Mouse (Mus musculus): Measurements from ENCODE around the gene Pusl1. TPM values are rescaled to one million over a fixed set of nuclear protein-coding genes. Genes with fewer than 3 reads are reported as not detected.

The Pusl1 gene
- polyA plus RNA-seq, 1 experiment from 2014 or later: 55.9 TPM

Small RNAs within 50 kb of the gene (microRNA-seq; reads per million reads assigned to microRNA genes)
- gene Gm22991: not detected

Other genes with a start within 250 kb of the Pusl1 start
- not detected in 2 replicates for gene Gm10563, start 246.4 kb downstream of the Pusl1 start, polyA plus RNA-seq (2014; fragmentation: Nextera tagmentation; extraction: Ambion mirVana)
- gene Mmp23, start 238.4 kb downstream of the Pusl1 start, polyA plus RNA-seq (2014; fragmentation: Nextera tagmentation; extraction: Ambion mirVana): 30.3 and 31.1 TPM in 2 replicates
- 17.4 and 19.7 TPM in 2 replicates for gene Mib2, start 222.6 kb downstream of the Pusl1 start, polyA plus RNA-seq (2014; fragmentation: Nextera tagmentation; extraction: Ambion mirVana)
- 2.0 and 3.1 TPM in 2 replicates for gene Fndc10, start 197.4 kb downstream of the Pusl1 start, polyA plus RNA-seq (2014; fragmentation: Nextera tagmentation; extraction: Ambion mirVana)
- 149 and 151 TPM in 2 replicates for gene Ssu72, start 187.0 kb downstream of the Pusl1 start, polyA plus RNA-seq (2014; fragmentation: Nextera tagmentation; extraction: Ambion mirVana)
- gene Tmem240, start 157.0 kb downstream of the Pusl1 start, polyA plus RNA-seq (2014; fragmentation: Nextera tagmentation; extraction: Ambion mirVana): 0.55 and 0.60 TPM in 2 replicates
- gene Atad3a, start 130.7 kb downstream of the Pusl1 start, polyA plus RNA-seq (2014; fragmentation: Nextera tagmentation; extraction: Ambion mirVana): 134 and 136 TPM in 2 replicates
- 16.4 and 16.6 TPM in 2 replicates for gene Vwa1, start 117.1 kb downstream of the Pusl1 start, polyA plus RNA-seq (2014; fragmentation: Nextera tagmentation; extraction: Ambion mirVana)
- gene Tmem88b, start 105.9 kb downstream of the Pusl1 start, polyA plus RNA-seq (2014; fragmentation: Nextera tagmentation; extraction: Ambion mirVana): 0.55 and 0.69 TPM in 2 replicates
- gene Ankrd65, start 101.3 kb downstream of the Pusl1 start, polyA plus RNA-seq (2014; fragmentation: Nextera tagmentation; extraction: Ambion mirVana): not detected in 2 replicates
- 237 and 246 TPM in 2 replicates for gene Mrpl20, start 88.9 kb downstream of the Pusl1 start, polyA plus RNA-seq (2014; fragmentation: Nextera tagmentation; extraction: Ambion mirVana)
- 161 and 192 TPM in 2 replicates for gene Ccnl2, start 79.3 kb downstream of the Pusl1 start, polyA plus RNA-seq (2014; fragmentation: Nextera tagmentation; extraction: Ambion mirVana)
- 133 and 151 TPM in 2 replicates for gene Aurkaip1, start 60.5 kb downstream of the Pusl1 start, polyA plus RNA-seq (2014; fragmentation: Nextera tagmentation; extraction: Ambion mirVana)
- gene Mxra8, start 52.1 kb downstream of the Pusl1 start, polyA plus RNA-seq (2014; fragmentation: Nextera tagmentation; extraction: Ambion mirVana): 60.0 and 73.3 TPM in 2 replicates
- gene Dvl1, start 44.4 kb downstream of the Pusl1 start, polyA plus RNA-seq (2014; fragmentation: Nextera tagmentation; extraction: Ambion mirVana): 7.3 and 7.8 TPM in 2 replicates
- gene Tas1r3, start 28.4 kb downstream of the Pusl1 start, polyA plus RNA-seq (2014; fragmentation: Nextera tagmentation; extraction: Ambion mirVana): 0.38 and 0.43 TPM in 2 replicates
- 20.5 and 21.4 TPM in 2 replicates for gene Cptp, start 22.3 kb downstream of the Pusl1 start, polyA plus RNA-seq (2014; fragmentation: Nextera tagmentation; extraction: Ambion mirVana)
- 69.3 and 76.4 TPM in 2 replicates for gene Ints11, start 22.2 kb downstream of the Pusl1 start, polyA plus RNA-seq (2014; fragmentation: Nextera tagmentation; extraction: Ambion mirVana)
- gene Acap3, start within 50 bp of the Pusl1 start, polyA plus RNA-seq (2014; fragmentation: Nextera tagmentation; extraction: Ambion mirVana): 16.2 and 16.6 TPM in 2 replicates
- gene Ube2j2, start 52.0 kb upstream of the Pusl1 start, polyA plus RNA-seq (2014; fragmentation: Nextera tagmentation; extraction: Ambion mirVana): 114 and 124 TPM in 2 replicates
- gene C1qtnf12, start 70.5 kb upstream of the Pusl1 start, polyA plus RNA-seq (2014; fragmentation: Nextera tagmentation; extraction: Ambion mirVana): 55.5 and 56.1 TPM in 2 replicates
- gene B3galt6, start 100.9 kb upstream of the Pusl1 start, polyA plus RNA-seq (2014; fragmentation: Nextera tagmentation; extraction: Ambion mirVana): 16.6 and 17.9 TPM in 2 replicates
- 157 and 165 TPM in 2 replicates for gene Sdf4, start 101.1 kb upstream of the Pusl1 start, polyA plus RNA-seq (2014; fragmentation: Nextera tagmentation; extraction: Ambion mirVana)
- 0.50 and 0.56 TPM in 2 replicates for gene Tnfrsf4, start 122.1 kb upstream of the Pusl1 start, polyA plus RNA-seq (2014; fragmentation: Nextera tagmentation; extraction: Ambion mirVana)
- 1.6 and 2.0 TPM in 2 replicates for gene Tnfrsf18, start 134.4 kb upstream of the Pusl1 start, polyA plus RNA-seq (2014; fragmentation: Nextera tagmentation; extraction: Ambion mirVana)
- gene Ttll10, start 167.6 kb upstream of the Pusl1 start, polyA plus RNA-seq (2014; fragmentation: Nextera tagmentation; extraction: Ambion mirVana): 2.7 and 3.5 TPM in 2 replicates
- 34.5 and 38.8 TPM in 2 replicates for gene 9430015G10Rik, start 218.2 kb upstream of the Pusl1 start, polyA plus RNA-seq (2014; fragmentation: Nextera tagmentation; extraction: Ambion mirVana)
- gene Rnf223, start 238.7 kb upstream of the Pusl1 start, polyA plus RNA-seq (2014; fragmentation: Nextera tagmentation; extraction: Ambion mirVana): 0.14 and 0.16 TPM in 2 replicates

Measured in intestine, embryonic 14.5 days (tissue).